Mouse (Mus musculus) adrenal gland (tissue): ENCODE data around the gene Cyb561d1.

Source experiments
- intact Hi-C: fragments of 180-260 bp; cut with DNase I; formaldehyde crosslinking; loops from one replicate; pipeline ENCODE4 v1.15.1; 2025

The Cyb561d1 gene

DNA sequence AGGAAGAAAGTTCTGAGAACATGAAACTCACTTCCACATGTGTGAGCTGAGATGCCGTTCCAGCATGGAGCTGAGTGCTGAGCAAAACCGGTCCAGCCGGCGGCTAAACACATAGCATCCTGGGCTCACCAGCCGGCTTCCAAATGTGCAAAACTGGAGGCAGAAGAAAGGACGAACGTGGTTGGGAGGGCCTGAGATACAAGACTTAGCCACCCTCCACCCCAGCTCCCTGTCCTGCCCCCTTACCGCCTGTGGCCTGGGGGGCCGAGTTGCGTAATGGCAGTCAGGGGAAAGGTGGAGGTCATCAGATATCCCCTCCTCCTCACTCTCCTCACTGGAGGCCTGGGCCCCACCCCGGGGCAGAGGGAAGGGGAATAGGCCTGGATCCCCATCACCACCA lies 3.5 kb upstream of the Cyb561d1 start:
- intact Hi-C loops: loop anchor here (2.0 kb wide), 1 partner anchor 40 kb away; no protein-coding TSS in a partner anchor

DNA sequence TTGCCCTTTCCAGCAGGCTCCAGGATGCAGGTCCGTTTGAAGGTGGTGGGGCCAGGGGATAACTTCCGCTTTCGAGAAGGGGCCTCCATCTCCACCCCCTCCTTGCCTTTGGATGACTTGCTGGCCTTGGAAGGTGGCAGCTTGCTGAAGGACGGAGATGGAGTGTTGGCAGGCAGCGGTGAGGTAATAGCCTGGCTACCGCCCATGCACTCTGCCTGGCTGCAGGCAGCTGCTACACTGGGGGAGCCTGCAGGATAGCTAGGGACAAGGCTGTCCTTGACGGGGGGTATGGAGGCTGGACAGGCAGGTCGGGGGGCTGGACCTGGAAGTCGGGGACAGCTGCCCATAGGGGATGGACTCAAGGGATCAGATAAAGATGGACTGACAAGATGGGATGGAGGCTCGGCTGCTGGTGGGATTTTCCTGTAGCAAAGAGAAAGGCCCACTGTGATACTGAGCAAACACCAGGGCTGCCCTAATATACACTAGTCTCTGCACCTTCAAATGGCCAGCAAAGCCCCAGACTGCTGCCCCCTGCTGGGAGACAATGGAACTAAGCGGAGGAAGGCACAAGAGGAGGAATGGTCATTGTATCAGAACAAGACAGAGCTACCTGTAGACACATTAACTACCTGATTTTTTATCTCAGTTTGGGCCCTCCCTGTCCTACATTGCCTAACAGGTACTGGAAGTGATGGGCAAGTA lies 2.8 kb upstream of the Cyb561d1 start:
- intact Hi-C loops: loop anchor here (2.0 kb wide), 1 partner anchor 39 kb away; no protein-coding TSS in a partner anchor

DNA sequence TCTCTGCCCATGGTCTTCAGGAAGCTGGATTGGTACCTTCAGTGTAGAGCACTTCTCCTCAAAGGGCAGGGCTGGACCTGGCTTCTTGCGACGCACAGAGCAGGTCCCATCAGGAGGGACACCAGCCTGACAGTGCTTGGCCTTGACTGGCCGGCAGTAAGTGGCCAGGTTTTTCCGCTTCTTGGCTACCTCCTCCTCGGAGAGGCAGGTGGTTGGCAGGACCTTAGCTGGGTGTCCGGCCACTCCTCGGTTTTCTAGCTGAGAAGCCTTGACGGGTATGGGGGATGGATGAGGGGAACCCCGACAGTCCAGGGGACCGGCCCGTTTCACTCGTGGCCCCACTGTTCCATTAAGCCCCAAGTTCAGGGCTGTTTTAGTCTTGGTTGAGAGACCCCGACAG lies 2.2 kb upstream of the Cyb561d1 start:
- intact Hi-C loops: no loop called here

DNA sequence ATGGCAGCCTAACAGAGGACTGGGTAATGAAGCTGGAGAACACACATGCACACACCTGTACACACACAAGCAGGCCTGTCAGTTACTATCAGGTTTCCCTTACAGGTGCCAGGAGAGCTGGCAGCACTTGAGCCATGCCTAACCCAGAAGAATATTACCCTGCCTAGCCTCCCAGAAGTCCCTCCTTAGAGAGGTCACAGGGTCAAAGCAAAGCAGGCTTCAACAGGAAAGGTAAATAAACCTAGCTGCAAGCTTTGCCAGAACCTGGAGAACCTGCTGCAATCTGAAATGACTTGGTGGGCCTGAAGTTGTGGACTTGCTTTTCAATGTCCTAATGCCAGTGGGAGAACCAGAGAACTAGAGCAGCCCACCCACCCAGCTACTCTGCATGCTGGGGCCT lies 1.5 kb upstream of the Cyb561d1 start:
- intact Hi-C loops: no loop called here

DNA sequence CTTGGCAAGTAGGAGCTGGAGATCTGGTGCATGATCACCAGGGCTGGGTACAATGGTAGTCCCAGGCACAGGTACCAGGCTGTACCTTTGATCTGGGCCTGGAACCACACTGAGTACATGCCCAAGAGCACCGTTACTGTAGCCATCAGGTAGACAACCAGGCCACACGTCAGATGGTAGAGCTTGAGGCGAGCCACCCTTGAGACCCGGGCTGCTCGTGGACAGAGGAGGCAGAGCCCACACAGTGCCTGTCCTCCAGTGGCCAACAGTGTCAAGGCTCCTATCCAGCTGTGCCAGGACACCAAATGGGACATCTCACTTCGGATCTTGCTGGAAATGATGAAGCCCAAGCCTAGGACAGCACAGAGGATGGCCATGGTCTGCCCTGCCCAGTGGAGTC lies 1.8 kb downstream of the Cyb561d1 start:
- intact Hi-C loops: no loop called here

DNA sequence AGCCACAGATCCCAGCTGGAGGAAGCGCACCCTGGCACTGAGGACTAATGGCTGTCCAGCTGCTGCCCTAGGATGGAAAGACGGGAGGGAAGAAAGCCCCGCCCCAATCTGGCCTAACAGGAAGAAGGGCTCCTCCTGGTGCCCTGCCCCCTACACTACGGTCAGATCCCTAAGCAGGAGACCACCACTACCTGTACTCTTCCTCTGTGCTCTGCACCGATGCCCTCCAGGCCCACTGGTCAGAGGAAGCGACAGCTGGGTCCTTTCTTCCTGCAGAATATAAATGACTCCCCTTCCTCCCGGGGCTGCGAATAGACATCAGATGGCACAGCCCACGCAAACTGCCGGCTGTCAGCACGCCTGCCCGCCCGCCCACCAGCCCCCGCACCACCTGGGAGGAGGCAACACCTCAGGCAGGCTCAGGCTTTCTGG lies 3.9 kb downstream of the Cyb561d1 start:
- intact Hi-C loops: no loop called here

DNA sequence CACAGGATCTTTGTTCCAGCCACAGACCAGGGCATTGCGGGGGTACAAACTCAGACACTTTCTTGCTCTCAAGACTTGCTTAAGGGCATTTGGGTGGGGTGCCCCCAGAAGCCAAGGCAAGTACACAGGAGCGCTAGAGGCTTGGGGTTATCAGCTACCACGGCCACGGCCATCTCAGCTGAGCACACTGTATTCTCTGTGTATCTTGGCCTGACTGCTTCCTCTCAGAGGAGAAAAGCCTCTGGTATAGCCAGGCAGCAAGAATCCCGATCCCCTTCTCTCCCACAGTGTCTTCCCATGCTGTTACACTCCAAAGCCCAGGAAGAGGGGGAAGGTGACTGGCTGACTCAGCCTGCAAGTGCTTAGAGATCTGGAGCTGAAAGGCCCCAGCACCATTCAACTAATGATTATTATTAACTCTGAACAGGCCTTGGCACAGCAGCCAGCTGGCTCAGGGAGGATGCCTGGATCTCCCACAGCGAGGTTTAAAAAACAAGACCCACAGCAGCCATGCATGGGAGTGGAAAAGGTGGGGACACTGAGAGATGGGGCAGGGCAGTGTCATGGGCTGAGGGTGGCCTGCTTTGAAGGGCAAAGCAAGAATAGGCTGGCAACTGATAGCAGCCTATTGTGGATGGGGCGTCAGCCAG lies 4.9 kb downstream of the Cyb561d1 start:
- intact Hi-C loops: no loop called here

DNA sequence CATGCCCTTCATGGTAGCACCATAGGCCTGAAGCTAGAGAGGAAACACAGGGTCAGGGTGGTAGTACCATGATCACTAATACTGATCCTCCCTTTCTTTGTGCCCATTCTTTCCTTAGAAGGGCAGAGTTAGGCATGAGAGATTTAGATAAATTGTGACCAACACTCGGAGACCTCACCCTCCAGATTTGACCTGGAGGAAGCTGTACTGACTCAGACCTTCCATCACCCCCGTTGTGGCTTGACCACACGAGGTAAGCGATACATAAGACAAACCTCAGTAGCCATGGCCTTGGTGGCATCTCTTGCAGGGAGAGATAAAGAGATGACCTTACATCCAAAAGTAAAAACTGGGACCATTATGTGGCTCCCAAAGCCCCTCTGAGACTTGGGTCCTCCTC lies 5.7 kb downstream of the Cyb561d1 start:
- intact Hi-C loops: no loop called here

DNA sequence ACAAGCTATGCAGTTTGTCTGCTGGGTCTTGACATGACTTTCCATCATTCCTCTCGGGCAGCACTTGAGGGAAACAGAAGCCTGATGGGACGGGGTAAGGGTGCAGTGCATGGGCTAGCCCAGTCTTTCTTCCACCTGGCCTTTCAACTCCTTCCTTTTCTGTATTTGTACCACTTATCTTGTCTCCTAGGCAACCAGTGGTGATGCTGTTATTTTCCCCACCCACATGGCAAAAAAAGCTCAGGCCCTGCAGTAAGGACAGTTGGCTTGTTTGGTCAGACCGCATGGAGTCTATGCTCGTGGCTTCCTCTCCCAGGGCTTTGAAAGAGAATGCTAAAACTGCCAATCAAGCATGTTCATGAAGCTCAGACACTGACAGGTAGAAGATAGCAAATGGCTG lies 7.3 kb downstream of the Cyb561d1 start:
- intact Hi-C loops: no loop called here

DNA sequence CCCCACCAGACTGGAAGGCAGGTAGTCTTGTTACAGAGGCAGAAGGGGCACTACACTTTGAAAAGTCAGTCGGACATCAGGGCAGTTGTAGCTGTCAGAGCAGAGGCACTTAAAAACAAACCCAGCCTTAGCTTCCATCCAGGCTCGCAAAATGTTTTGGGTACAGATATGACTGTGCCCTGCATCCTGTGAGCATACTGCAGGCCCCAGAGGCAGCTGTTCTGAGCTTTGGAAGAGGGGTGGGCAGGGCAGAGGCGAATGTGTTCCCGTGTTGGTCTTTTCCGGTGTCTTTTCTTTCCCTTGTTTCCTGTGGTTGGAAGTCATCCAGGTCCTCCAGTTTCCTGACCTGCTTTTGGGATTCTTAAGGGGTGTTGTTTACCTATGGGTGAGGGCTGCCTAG lies 11.1 kb downstream of the Cyb561d1 start:
- intact Hi-C loops: no loop called here

DNA sequence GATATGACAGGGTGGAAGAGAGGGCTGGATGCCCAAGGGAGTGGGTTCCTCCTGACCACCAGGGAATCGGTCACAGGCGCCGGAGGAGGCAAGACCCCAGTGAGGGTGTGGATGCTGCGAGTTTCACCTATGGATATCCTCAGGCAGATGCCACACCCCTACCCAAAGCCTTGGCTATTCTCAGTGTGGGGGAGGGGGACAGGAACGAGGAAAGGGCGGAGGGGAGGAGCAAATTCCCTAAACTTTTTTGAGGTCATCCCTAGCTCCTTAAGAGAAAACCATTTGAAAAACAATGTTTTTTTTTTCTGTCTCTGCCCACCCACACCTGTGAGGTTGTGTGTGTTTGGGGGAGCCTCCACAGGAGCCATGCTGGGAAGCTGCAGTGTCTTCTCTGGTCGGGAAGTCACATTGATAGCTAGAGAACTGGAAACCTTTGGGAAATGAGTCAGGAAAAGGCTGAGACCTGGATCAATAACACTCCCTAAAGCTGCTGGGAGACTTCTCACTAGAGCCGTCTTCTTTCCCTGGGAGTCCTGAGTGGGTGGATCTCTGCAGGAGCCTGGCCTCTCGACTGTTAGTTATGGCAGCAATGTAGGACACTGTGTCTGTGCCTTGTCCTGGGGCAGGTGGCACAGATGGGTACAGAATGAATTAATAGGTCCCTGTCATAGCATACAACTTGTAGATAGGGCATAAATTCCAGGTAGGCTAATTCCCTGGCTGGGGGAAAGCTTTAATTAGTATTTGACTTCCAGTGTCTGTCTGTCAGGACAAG lies 12.1 kb downstream of the Cyb561d1 start:
- intact Hi-C loops: no loop called here

DNA sequence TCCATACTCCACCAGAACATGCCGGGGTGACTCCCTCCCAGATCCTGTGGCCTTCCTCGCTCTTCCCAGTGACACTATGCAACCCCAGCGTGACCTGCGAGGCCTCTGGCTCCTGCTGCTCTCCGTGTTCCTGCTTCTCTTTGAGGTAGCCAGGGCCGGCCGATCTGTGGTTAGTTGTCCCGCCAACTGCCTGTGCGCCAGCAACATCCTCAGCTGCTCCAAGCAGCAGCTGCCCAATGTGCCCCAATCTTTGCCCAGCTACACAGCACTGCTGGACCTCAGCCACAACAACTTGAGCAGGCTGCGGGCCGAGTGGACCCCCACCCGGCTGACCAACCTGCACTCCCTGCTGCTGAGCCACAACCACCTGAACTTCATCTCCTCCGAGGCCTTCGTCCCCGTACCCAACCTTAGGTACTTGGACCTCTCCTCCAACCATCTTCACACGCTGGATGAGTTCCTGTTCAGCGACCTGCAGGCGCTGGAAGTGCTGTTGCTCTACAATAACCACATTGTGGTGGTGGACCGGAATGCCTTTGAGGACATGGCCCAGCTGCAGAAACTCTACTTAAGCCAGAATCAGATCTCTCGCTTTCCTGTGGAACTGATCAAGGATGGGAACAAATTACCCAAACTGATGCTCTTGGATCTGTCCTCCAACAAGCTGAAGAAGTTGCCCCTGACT lies 13.8 kb downstream of the Cyb561d1 start:
- intact Hi-C loops: no loop called here

DNA sequence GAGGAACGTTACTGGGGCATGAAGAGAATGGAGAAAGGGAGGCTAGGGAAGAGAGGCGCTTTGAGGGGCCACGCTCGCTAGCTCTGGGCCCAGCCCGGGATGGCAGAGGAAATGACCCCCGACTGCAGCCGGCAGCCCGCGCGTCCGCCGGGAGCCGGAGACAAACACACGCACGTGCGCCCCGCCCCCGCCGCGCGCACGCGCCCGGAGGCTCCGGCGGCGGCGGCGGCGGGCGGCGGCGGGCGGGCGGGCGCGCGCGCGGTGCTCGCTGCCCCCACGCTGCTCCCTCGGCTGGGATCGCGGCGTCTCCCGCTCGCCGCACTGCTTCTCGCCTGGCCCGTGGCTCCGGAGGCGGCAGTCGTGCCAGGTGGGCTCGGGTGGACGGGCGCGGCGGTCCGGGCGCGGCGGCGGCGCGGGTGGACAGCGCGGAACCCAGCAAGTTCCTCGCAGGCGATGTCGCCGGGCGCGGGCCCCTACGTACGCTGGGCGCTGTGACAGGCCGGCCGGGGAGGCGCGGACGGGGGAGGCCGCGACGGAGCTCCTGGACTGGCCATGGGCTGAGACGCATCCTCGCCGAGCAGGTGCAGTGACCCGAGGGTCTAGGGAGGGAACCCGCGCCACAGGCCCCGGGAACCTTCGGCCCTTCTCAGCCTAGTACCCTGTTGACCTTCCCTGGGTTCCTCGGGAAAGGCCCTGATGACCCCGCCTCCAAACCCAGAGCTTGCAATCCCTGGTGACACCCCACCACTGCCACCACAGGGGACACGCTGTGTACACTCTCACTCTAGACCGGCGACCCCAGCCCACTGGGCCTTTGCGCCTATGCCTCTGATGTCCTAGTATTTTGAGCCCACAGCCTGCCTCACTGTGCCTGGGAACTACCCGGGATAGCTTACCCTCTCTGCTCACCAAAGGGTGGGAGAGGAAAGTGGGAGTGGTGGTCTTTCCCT lies 14.6 kb downstream of the Cyb561d1 start, which contains the start of gene Amigo1:
Amigo1 (plus strand) TSS at position 238 of the 950 bp plus-strand sequence.
- intact Hi-C loops: no loop called here

DNA sequence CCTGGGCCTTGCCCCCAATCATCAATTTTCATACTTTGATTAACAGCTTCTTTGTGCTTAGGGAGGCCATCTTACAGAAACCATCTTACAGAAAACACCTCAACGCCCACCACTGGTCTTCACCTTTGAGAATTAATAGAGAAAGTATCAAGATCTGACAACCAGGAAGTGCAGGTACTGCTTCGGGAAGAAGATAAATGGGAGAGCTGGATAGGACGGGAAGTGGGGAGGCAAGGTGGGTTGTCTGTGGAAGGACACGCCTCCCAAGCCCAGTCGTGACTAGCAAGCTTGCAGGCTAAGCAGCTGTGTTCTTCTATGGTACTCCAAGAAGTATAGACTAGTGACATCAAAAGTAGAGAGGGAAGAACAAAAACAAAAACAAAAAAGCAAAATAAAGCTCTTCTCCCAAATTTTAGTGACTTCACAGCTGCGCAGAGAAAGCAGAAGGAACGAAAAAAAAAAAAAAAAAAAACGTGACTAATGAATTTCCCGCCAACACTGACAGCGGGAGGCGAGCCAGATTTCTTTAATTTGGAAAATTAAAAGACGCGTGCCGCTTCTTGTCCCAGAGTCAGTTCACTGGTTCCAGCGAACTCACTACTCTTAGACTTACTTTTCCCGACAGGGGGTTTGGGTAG lies 15.4 kb downstream of the Cyb561d1 start:
- intact Hi-C loops: no loop called here

DNA sequence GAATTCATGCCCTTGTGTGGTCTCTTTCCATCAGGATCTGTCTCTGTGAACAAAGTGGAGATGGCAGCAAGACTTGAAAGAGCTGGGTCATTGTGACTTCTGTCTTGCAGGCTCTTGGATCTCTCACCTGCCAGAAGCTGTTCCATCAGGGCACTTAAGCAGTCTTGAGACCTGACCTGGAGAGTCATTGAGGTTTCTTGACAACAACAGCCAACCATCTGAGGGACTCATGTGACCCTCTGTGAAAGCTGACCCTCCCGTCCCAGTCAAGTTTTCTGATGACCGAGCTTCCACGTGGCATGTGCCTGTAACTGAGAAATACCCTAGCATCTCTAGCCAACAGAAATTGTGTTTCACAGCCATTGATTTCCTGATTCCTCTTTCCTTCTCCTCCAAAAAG lies 16.3 kb downstream of the Cyb561d1 start:
- intact Hi-C loops: no loop called here

DNA sequence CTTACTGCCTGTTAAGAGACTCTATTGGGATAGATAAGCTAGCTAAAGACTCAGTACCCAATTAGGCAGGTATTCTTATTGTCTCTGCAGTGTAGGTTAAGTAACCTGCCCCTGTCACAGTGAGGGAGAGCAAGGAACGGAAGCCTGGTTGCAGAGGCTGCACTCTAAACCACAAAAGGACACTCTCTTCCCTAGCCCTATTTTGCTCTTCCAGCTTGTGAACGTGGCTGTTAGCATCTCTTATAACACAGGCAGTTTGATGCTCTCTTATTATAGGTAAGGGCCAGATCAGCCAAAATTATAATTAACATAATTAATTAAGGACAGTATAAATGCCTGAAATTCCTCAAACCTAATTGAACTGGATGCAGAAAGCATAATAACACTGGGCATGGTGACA lies 20.5 kb downstream of the Cyb561d1 start:
- intact Hi-C loops: no loop called here

DNA sequence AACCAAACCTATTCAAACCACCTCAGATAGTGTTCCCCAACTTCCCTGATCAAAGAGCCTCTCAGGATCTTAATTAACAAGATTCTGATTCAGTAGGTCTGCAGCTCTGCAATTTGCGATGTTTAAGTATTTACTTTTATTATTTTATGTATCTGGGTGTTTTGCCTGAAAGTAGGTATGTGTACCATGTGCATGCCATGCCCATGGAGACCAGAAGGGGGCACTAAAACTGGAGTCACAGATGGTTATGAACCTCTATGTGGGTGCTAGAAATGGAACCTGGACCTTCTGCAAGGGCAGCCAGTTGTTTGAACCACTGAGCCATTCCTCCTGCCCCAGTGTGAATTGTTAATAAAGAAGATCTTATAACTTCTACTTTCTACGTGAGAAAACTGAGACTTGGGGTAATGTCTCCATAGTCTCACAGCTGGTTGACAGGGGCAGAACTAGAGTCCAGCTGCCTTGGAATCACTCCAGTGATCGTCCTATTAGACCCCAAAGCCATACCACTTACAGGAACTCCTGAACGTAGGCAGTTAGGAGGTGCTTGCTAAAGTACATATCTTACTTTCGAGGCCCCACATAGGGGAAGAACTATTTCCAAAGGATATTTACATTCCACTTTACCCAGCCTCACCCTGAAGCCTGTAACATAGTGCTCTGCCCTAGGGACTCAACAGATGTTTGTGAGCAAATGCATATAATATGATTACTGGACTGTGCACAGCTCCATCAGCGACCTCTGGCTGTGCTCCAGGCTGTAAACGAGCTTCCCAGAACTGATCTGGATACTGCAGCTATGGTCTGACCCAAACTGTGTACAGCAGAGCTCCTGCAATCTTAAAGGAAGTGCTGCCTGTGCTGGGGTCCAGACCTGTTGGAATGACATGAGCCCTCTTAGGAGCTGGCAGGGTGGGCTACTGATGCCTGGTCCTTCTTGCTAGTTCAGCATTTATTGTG lies 22.0 kb downstream of the Cyb561d1 start:
- intact Hi-C loops: no loop called here

DNA sequence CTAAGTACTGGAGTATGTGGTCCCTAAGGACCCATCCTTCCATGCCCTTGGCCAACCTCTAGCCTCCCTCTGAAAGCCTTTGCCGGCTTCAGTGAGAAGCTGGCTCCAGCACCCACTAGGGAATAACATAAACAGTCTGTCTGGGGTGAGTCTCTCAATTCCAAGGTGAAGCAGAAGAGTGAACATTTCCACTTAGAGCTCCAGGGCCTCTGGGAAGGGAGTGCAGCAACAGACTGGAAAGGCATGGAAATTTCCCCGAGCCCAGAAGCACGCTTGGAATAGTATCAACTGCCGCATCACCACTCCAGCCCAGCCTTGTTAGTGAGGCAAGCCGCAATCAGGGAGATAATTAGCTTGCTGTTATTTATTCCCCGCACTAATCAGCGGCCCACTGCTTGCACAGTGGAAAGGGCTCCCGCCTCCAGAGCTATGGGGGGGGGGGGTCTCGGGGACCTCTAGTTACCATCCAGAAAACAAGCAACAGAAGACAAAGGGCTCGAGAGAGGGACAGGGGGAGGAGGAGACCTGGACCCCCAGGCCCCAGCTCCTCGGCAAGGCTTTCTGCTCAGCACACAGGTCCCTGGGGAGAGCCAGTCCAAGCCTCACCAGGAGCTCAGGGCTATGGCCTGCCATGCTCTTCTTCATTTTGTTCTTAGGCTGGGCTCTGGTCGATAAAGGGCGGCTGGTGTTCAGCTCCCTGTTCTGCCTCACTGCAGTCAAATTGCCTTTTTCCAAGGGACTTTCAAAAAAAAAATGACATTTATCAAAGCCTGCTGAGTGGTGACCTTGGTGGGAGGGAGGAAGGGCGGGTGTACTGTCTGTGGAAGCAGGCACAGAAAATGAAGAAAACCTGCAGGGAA lies 26.1 kb downstream of the Cyb561d1 start:
- intact Hi-C loops: no loop called here
